Mouse (Mus musculus): ENCODE measurements around the gene Aldob. TPM values are rescaled to one million over a fixed set of nuclear protein-coding genes. Genes with fewer than 3 reads are reported as not detected.

The Aldob gene
- polyA plus RNA-seq, 1 experiment from 2014 or later: 0.32 TPM

Other genes with a start within 250 kb of the Aldob start
- not detected in 2 replicates for gene Acnat2, start 141.4 kb downstream of the Aldob start, polyA plus RNA-seq (2015; fragmentation: Nextera tagmentation; extraction: Ambion mirVana)
- gene Acnat1, start 75.6 kb downstream of the Aldob start, polyA plus RNA-seq (2015; fragmentation: Nextera tagmentation; extraction: Ambion mirVana): not detected in 2 replicates
- 0.08 TPM in 2 replicates for gene Baat, start 43.0 kb downstream of the Aldob start, polyA plus RNA-seq (2015; fragmentation: Nextera tagmentation; extraction: Ambion mirVana)
- gene Mrpl50, start 28.5 kb downstream of the Aldob start, polyA plus RNA-seq (2015; fragmentation: Nextera tagmentation; extraction: Ambion mirVana): 57.7 and 63.0 TPM in 2 replicates
- gene Zfp189, start 28.4 kb downstream of the Aldob start, polyA plus RNA-seq (2015; fragmentation: Nextera tagmentation; extraction: Ambion mirVana): 5.9 and 6.0 TPM in 2 replicates
- gene Tmem246, start 48.3 kb upstream of the Aldob start, polyA plus RNA-seq (2015; fragmentation: Nextera tagmentation; extraction: Ambion mirVana): 45.0 and 49.9 TPM in 2 replicates
- 21.8 and 23.8 TPM in 2 replicates for gene Rnf20, start 82.5 kb upstream of the Aldob start, polyA plus RNA-seq (2015; fragmentation: Nextera tagmentation; extraction: Ambion mirVana)
- 0.04 and 0.06 TPM in 2 replicates for gene Ppp3r2, start 132.5 kb upstream of the Aldob start, polyA plus RNA-seq (2015; fragmentation: Nextera tagmentation; extraction: Ambion mirVana)